Mouse (Mus musculus) cerebellum, adult 18-20 months (tissue): ENCODE data around the gene Il2rb.

Source experiments
- DNase-seq, 2 experiments: peaks; one replicate each; pipeline ENCODE4 v3.0.0; 2021

Gene Il2rb

DNA sequence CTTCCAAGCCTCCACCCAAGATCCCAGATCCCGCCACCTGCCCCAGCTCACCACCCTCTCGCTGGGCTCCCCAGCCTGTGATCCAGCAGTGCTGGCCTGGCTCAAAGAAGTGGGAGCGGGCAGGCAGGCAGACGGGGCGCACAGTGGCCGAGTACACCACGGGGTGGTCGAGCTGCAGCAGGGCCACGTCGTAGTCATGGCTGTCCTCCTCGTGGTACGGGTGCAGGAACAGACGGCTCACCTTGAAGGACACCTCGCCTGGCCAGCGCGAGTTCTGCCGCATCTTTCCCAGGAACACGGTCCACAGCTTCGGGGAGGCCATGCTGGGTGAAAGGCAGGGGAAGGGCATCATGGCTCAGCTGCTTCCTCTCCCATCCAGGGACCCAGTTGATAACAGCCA, 52.8 kb downstream of the Il2rb start:
- DNase-seq: no peak

DNA sequence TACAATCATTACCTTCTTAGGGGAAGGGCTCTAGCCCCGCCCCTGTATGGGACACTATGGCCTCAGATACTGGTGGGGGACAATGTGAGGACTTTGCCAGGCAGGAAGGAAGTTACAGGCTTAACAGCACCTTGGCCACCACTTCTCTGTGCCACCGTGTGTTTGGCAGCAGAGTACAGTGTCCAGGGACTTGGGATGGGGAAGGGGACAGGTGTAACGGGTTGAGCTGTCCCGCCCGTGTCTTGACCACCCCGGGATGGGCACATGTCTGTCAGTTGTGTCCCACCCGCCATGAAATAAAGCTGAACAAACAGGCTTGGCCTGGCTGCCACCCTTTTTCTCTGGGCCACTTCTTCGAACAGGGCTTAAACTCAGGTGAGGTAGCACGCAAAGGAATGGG, 56.1 kb downstream of the Il2rb start:
- DNase-seq: no peak

DNA sequence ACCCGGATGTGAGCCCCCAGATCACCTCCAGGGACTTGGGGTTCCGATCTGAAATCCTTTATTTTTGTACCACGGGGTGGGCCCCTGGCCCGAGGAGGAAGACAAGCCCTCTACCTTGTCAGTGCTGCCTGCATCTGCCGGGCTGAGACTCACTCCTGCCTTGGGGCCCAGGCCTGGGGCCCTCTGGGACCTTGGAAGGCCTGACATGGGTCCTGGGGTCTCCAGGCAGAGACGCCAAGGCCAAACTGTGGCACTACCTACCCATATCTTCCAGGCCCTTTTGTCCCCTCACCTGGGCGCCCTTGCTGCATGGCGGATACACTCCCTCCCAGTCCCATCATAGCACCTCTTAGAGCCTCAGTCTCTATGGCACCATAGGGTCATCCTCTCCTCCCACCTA, 56.6 kb downstream of the Il2rb start:
- peak in 1 of 2 experiments; percentile 16 for DNase-seq

DNA sequence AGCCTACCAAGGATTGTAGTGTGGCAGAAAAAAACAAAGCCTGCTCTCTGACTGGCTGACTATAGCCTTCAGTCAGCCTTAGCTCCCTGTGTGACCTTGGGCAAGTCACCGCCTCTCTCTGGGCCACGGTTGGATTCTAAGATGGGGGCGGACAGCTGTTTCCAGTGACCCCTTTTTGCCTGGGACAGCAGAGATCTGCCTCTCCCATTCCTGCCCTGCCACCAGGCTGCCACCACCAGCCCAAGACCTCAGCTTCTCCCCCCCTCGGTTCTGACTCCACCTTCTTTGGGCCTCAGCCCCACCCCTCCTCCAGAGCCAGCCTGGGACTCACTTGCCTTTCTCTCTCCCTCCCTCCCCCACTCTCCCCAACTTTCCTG, 57.1 kb downstream of the Il2rb start:
- no peak for DNase-seq

DNA sequence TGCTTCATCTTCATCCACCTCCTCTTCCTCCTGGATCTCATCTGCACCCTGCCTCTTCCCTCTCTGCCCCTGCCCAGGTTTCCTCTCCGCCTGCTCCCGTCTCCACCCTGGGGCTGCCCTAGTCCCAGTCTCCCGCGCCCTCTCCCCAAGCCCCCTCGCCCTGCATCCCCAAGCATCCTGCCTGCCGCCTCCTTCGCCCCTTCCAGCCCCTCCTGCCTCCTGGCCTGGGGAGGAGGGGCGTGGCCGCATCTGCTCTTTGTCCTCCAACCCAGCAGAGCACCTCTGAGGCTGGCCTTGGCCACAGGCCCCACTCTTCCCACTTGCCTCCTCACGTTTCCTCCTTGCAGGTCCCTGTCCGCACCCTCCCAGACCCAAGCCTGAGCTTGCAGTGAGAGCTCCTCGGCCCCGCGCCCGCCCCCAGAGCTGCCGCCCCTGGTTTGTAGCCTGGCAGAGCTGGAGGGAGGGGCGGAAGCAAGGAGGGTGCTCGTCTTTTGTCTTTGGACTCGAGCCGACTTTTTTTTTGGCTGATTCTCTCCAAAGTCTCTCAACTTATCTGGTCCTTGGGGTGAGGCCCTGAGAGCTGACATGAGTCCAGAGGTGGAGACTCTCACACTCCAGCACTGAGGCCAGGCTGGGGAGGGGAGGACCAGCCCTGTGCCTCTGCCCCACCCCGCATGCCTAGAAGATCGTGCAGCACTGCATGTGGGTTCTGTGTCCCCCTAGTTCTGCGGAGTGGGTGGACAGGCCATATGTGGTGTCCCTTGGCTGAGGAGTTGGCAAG, 57.6 kb downstream of the Il2rb start:
- peak; percentile 44 to 61 for DNase-seq

DNA sequence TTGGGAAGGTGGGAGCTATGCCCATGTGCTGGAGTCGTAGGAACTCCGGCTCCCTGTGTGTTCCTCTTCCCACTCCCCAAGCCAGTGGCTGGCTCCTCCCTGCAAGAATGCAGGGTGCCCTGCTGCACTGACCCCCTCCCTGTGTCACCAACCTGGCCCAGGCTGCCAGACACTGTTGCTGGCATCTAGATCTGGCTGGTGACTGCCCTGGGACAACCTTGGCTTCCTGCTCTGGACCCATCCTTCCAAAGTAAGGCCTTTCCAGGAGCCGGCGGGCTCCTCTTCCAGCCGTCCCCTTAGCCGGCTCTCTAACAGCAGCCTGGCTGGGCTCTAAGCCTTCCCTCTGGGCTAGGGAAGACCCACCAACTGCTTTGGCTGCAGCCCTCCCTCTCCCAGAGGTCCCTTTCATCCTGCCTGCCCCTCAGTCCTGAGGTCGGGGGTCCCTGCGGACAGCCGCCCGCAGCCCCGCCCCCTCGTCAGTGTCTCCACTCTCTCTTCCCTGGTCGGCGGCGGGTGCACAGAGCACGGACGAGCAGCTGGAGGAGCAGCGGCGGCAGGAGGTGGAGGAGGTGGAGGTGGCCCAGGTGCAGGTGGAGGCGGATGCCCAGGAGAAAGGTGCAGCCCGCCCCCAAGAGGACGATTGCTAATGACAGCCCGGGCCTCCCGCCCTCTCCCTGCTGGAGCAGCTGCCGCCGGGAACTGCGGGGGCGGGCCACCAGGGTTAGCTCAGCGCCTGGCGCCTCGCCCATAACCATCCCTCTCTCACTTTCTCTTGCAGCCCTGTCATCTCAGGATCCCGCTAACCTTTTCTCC, 58.5 kb downstream of the Il2rb start:
- peak; percentile 96 for DNase-seq

DNA sequence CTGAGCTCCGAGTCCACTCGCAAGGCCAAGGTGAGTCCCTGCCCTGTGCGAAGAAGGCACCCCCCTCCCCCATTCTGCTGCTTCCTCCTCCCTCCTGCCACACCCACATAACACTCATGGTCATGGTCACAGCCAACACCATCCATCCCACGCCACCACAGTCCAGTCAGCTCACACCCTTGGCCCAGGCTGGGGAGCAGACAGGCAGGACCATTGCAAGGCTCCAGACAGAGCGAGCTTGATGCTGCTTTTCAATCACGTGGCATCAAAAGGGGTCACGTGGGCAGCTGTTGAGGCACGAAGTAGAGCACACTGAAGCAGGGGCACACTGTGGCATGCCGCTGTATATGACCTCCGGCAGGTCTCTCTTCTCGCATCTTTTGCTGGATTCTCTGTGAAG, 59.4 kb downstream of the Il2rb start:
- peak in 1 of 2 experiments; percentile 22 for DNase-seq

DNA sequence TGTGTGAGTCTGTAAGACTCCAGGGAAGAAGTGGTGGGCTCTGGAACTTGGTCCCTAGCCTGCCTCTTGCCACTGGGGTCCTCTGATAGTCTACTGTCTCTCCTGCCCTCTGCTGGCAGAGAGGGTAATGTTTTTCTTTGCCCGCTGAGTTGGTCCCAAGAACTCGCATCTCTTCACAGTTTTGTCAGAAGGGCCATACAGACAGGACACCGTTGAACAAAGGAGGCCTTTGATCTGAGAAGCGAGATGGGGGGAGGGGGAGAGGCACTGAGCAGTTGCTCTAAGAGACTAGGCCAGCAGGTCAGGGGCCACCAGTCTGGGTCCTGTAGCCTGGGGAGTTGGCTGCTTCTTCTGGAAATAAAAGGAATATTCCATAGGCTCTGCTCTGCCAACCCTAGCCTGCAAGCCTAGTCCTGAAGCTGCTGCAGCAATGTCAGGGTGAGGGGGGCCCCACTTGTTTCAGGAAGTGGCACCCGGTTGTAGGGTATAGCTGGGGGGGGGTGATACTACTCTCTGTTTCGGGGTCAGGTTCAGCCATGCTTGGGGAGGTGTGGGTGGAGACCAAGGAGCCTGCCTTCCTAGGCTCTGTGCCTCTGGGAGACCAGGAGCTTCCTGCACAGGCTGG, 60.1 kb downstream of the Il2rb start:
- DNase-seq: peak; percentile 46 to 53

DNA sequence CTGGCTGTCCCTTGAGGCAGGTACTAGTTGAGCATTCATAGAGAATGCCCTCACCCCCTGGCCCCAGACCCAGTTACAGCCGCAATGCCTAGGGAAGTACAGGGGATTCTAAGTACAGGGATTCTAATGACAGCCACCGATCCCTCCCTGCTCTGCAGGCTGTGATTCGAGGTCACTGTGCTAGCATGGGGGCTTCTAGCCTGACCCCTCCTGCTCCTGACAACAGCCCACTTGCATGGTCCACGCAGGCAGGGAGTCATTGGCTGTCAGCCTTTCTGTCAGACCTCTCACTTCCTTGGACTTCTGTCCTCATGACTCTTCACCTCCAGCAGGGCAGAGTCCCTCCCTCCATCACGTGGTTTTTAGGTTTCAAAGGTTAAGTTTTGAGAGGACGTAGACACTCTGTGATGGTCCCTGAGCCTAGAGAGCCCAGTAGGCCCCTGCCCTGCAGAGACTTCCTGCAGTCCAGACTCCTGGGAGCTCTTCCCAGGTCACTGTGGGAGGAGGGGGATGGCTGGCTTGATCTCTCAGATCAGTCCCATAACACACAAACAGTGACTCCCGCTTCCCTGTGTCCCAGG, 63.4 kb downstream of the Il2rb start:
- peak in 1 of 2 experiments; percentile 5 for DNase-seq

DNA sequence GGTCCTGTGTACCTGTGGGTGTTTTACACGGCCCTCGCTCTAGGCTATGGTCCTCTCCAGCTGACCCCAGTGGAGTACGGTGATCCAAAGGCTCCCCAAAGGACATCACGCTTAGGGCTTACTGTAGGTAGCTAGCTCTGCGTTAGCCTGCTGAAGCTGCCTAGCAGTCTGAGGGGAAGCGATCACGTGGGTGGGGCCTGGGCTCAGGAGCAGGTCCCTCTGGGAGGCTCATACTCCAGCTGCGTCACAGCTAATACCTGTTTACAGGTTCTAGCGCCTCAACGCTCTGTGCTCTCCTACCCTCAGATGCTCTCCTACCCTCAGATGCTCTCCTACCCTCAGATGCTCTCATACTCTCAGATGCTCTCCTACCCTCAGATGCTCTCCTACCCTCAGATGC, 64.2 kb downstream of the Il2rb start:
- DNase-seq: no peak

DNA sequence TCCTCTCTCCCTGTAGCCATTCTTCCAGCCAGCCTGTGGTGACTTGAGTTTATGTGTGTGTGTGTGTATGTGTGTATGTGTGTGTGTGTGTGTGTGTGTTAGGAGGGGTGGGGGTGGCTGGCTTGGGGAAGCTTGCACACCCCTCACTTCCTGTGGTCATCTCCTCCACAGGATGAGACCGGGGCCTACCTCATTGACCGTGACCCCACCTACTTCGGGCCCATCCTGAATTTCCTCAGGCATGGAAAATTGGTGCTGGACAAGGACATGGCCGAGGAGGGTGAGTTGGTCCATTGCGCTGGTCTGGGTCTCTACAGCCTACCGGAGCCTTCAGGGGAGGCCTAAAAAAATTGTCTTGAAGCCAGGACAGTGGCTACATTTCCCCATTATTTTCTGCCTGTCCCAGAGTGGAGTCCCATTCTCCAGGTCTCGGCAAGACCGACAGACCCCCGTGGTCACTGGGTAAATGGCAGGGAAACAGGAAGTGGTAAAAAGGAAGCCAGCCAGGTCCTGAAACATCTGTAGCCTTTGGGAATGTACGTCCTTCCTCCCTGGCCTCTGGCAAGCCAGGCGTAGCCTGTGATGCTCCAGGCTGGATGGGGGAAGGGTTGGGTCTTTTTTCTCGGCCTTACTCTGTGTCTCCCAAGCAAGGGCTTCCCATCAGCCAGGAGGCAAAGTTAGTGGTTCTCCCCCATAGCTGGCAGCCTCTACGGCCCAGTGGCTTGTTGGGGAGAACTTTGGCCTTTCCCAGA, 65.0 kb downstream of the Il2rb start:
- DNase-seq: no peak
